Mouse (Mus musculus): ENCODE measurements around the gene Ciita.

- TF ChIP-seq CTCF (IDR thresholded peaks at IDR 0.05; ENCODE audit: low read depth, low read length), result no peak
- no peak for TF ChIP-seq POLR2A (IDR thresholded peaks at IDR 0.05; ENCODE audit: insufficient read depth, low read length)
- no peak for TF ChIP-seq EP300 (IDR thresholded peaks at IDR 0.05; ENCODE audit: insufficient read depth, low read depth, low read length)
Measured at GRCm38 (mm10) chr16:10453872-10454582, 25.8 kb upstream of the Ciita start.

All from ES-Bruce4 (cell line).